Mouse (Mus musculus) layer of hippocampus, adult 9-10 months (tissue): ENCODE measurements around the gene a.

ENCODE experiments used
- DNase-seq: peaks from one replicate; pipeline ENCODE4 v3.0.0; 2022; ENCODE audit warnings: low spot score

The a gene

DNA sequence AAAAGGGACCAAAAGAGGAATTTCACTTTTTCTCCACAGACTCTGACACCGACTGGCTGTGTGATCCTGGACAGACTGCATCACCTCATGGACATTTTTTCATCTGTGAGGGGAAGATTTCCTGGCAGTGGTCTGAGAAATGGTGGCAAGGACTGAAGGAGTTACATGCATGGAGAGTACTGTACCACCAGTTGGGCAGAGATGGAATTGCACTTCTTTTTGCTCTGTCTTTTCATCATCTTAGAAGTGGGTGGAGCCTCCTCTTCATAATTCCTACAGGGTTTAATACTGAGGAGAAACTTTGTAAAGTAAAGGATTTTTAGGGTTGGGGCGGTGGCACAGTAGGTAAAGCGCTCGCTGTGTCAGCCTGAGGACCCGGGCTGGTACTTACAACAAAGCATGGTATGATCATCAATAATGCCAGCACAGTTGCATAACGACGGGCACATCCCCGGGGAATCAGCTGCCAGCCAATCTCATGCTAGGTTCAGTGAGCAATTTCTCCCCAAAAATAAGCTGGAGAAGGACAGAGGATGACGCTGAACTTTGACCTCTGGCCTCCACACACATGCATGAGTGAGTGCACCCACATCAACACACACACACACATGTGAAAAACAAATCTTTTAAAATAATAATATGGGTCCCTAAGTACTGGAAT lies 307.6 kb downstream of the a start:
- DNase-seq = no peak

DNA sequence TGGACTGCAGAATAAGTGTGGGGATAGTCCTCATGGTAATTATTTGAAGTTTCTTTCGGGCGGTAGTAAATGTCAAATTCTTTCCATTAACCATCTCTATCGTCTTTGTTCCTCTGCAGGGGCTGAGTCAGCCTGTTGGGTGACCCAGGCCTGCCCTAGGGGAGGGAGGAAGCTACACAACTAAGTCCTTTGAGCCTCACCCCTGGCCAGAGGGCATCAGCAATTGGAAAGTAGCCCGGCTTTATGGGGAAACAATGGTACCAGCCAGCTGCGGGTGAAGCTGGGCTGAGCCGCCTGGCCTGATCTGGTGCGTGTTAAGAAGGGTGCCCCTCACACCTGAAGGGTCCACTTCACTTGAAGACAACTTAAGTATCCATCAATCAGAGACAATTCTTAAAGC lies 308.2 kb downstream of the a start:
- DNase-seq = no peak

DNA sequence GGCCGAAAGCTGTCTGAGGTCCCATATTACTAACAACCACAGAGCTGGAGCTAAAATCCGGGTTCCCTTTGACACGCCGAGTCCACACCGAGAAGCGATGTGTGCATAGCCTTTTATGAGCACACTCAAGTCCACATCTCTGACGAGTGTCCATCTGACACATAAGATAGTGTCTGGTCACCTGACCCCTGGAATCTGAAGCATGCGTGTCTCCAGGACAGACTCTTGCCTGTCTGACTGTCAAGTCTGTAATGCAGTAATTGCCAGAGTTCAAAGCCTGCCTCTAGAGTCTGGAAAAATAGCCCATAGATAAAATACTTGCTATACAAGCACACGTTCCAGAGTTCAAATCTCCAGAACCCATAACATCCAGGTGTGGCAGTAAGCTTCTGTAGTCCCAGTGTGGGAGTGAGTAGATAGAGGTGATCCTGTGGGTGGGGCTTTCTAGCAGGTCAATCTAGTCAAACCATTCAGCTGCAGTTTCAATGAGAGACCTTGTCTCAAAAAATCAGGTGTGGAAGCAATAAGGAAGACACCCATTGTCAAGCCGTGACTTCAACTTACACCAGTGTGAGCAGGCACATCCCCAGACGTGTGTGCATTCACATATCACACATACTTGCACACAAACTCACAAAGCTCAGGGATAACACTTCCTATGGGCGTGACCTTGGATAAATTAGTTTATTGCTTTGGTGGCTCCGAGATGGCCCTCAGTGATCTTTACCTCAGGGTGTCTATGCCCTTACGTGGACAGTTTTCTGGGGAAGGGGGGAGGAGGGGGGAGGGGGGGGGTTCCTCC lies 309.0 kb downstream of the a start:
- DNase-seq = no peak
